Comparison of ENCODE assay signal across 16 mouse cellular contexts in the genomic region with DNA sequence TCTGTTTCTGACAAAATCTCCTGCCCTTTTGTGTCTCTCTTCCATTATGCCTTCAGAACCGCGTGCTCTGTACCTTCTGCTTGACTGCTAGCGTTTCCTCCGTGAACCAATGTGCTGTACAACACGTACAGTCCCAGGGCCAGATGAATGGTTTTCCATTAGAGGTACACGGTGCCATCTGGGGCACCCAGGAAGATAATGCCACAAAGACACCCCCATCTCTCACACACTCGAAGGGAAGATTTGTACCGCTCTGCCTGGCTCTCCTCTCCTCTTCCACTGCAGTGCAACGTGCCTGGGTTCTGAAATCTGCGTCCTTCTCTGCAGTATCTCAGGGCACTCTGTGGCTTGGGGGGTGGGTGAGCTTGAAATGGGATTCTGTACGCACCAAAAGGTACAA.
DNase-seq lines count a peak whose midpoint lies in the region; ATAC-seq lines count a peak whose summit lies in the region.
"Had no signal": no experiment of that assay in that cellular context is flagged by ENCODE, and none has a peak within 500 bp of the region (broad histone marks: within the 10 kb centered on the region; RNA-seq: fewer than 3 reads in every experiment).

No protein-coding gene starts in this region.

- no peak overlapping the region for H3K4me2 ChIP-seq in forebrain, embryonic 15.5 days (replicated peaks)
- no peak overlapping the region for H3K4me2 ChIP-seq in hindbrain, embryonic 16.5 days (ENCODE audit: low read length)
- H3K4me2 ChIP-seq in midbrain, embryonic 16.5 days (ENCODE audit: low read length): 0 out of 2 replicates have a peak overlapping the region, but pooled peaks have one; percentile 7
- H3K4me2 ChIP-seq: limb, embryonic 12.5 days; liver, embryonic 15.5 days had no signal

- H3K9ac ChIP-seq in forebrain, embryonic 15.5 days (replicated peaks): 0 out of 2 replicates have a peak overlapping the region, but pooled peaks have one; percentile 22
- H3K9ac ChIP-seq in hindbrain, embryonic 16.5 days (ENCODE audit: low read depth, low read length): no peak overlapping the region
- no peak overlapping the region for H3K9ac ChIP-seq in midbrain, embryonic 16.5 days (ENCODE audit: low read depth, low read length)
- H3K9ac ChIP-seq: limb, embryonic 12.5 days; liver, embryonic 15.5 days had no signal

- no peak for DNase-seq in embryonic facial prominence, embryonic 10.5 days (ENCODE audit: low spot score)
- no peak for DNase-seq in thymus, postnatal 14 days
- no peak for DNase-seq in urinary bladder, postnatal 10 days (ENCODE audit: low spot score)
- no peak for DNase-seq in testis, postnatal 14 days (ENCODE audit: low spot score)
- DNase-seq in gastrocnemius, postnatal 10 days: no peak
- DNase-seq: adrenal gland, postnatal 14 days; embryo, embryonic 11 days; kidney, adult 2 months; kidney, postnatal 36 days; lung, postnatal 14 days; thymus, adult 18-20 months had no signal

- H3K27ac ChIP-seq in embryonic facial prominence, embryonic 10.5 days (replicated peaks): 0 out of 2 replicates have a peak overlapping the region, but pooled peaks have one; percentile 10
- peak overlapping the region; percentile 43; the same call in 1 of the 2 replicates for H3K27ac ChIP-seq in forebrain, embryonic 15.5 days (replicated peaks)
- H3K27ac ChIP-seq in hindbrain, embryonic 16.5 days (ENCODE audit: low read depth, low read length): peak overlapping the region; percentile 69
- peak overlapping the region; percentile 72 for H3K27ac ChIP-seq in midbrain, embryonic 16.5 days (ENCODE audit: low read length)
- H3K27ac ChIP-seq: limb, embryonic 12.5 days; liver, embryonic 15.5 days had no signal

- ATAC-seq in forebrain, embryonic 15.5 days (replicated peaks): peak; percentile 73
- ATAC-seq in hindbrain, embryonic 16.5 days: peak; percentile 88
- ATAC-seq in midbrain, embryonic 16.5 days: peak; percentile 71

- no peak overlapping the region for H3K4me3 ChIP-seq in embryonic facial prominence, embryonic 10.5 days
- no peak overlapping the region for H3K4me3 ChIP-seq in forebrain, embryonic 15.5 days
- H3K4me3 ChIP-seq in hindbrain, embryonic 16.5 days (ENCODE audit: low read length): no peak overlapping the region
- no peak overlapping the region for H3K4me3 ChIP-seq in midbrain, embryonic 16.5 days (ENCODE audit: low read depth, low read length)
- H3K4me3 ChIP-seq: limb, embryonic 12.5 days; liver, embryonic 15.5 days had no signal

- no peaks in the 10 kb centered on the region for H3K27me3 ChIP-seq in embryonic facial prominence, embryonic 10.5 days (replicated peaks; ENCODE audit: low read depth, poor library complexity, severe bottlenecking)
- H3K27me3 ChIP-seq in forebrain, embryonic 15.5 days: no peaks in the 10 kb centered on the region
- no peaks in the 10 kb centered on the region for H3K27me3 ChIP-seq in hindbrain, embryonic 16.5 days (replicated peaks; ENCODE audit: control insufficient read depth, insufficient read depth, low read length)
- H3K27me3 ChIP-seq in midbrain, embryonic 16.5 days (ENCODE audit: control insufficient read depth, insufficient read depth, low read depth, low read length): no peaks in the 10 kb centered on the region
- H3K27me3 ChIP-seq: limb, embryonic 12.5 days; liver, embryonic 15.5 days had no signal

- H3K36me3 ChIP-seq in embryonic facial prominence, embryonic 10.5 days (replicated peaks): no peaks in the 10 kb centered on the region
- no peaks in the 10 kb centered on the region for H3K36me3 ChIP-seq in forebrain, embryonic 15.5 days
- no peaks in the 10 kb centered on the region for H3K36me3 ChIP-seq in hindbrain, embryonic 16.5 days (ENCODE audit: control insufficient read depth, insufficient read depth, low read length)
- no peaks in the 10 kb centered on the region for H3K36me3 ChIP-seq in midbrain, embryonic 16.5 days (ENCODE audit: control insufficient read depth, insufficient read depth, low read length)
- H3K36me3 ChIP-seq: limb, embryonic 12.5 days; liver, embryonic 15.5 days had no signal

- peaks cover 12% of the 10 kb centered on the region for H3K4me1 ChIP-seq in embryonic facial prominence, embryonic 10.5 days
- peaks cover 33% of the 10 kb centered on the region for H3K4me1 ChIP-seq in forebrain, embryonic 15.5 days
- peaks cover 10% of the 10 kb centered on the region for H3K4me1 ChIP-seq in hindbrain, embryonic 16.5 days (ENCODE audit: control insufficient read depth, insufficient read depth, low read depth, low read length)
- peaks cover 34% of the 10 kb centered on the region for H3K4me1 ChIP-seq in midbrain, embryonic 16.5 days (ENCODE audit: control insufficient read depth, insufficient read depth, low read length)
- H3K4me1 ChIP-seq: liver, embryonic 15.5 days had no signal

- H3K9me3 ChIP-seq in embryonic facial prominence, embryonic 10.5 days: no peaks in the 10 kb centered on the region
- H3K9me3 ChIP-seq in forebrain, embryonic 15.5 days: no peaks in the 10 kb centered on the region
- no peaks in the 10 kb centered on the region for H3K9me3 ChIP-seq in hindbrain, embryonic 16.5 days (ENCODE audit: control insufficient read depth, low read length)
- H3K9me3 ChIP-seq in midbrain, embryonic 16.5 days (replicated peaks; ENCODE audit: control insufficient read depth, low read length, poor library complexity, severe bottlenecking): no peaks in the 10 kb centered on the region
- H3K9me3 ChIP-seq: limb, embryonic 12.5 days; liver, embryonic 15.5 days had no signal

- WGBS in embryonic facial prominence, embryonic 10.5 days: 60% methylated on average over 11 of the region's 11 CpGs
- 13% methylated on average over 11 of the region's 11 CpGs for WGBS in forebrain, embryonic 15.5 days
- 37% methylated on average over 11 of the region's 11 CpGs for WGBS in hindbrain, embryonic 16.5 days
- WGBS in midbrain, embryonic 16.5 days: 20% methylated on average over 11 of the region's 11 CpGs

Comparison
In these comparisons a context has a peak if more than half of its experiments do, and no peak if none do; other contexts are left out.
1. H3K27ac ChIP-seq: peak in every context shown above with its lines; median percentile 72 in midbrain, embryonic 16.5 days; 69 in hindbrain, embryonic 16.5 days; 43 in forebrain, embryonic 15.5 days; 10 in embryonic facial prominence, embryonic 10.5 days.